Mouse (Mus musculus) neural tube, embryonic 12.5 days (tissue): ENCODE data around the gene Hils1. TPM values are rescaled to one million over a fixed set of nuclear protein-coding genes. Genes with fewer than 3 reads are reported as not detected.
A peak's percentile ranks its signal among the peaks of the same experiment; 100 is the strongest.

Experiments
- ATAC-seq: fragments of 200-750 bp; cut with Nextera tagmentation; 2 replicates; pipeline ENCODE4 v1.8.0; 2017; ENCODE audit warnings: low read depth, mild to moderate bottlenecking, moderate TSS enrichment, moderate library complexity; ENCODE audit not compliant: low FRiP score
- H3K27ac ChIP-seq: fragments of 300-500 bp; sonication (generic); 2 replicates; pipeline ENCODE4 v1.5.1; 2016
- H3K27me3 ChIP-seq: fragments of 300-500 bp; sonication (generic); replicated peaks from 2 replicates; pipeline ENCODE4 v1.6.1; 2016; ENCODE audit warnings: mild to moderate bottlenecking
- H3K36me3 ChIP-seq: fragments of 300-500 bp; sonication (generic); 2 replicates; pipeline ENCODE4 v1.6.1; 2016; ENCODE audit warnings: mild to moderate bottlenecking
- H3K4me1 ChIP-seq: fragments of 300-500 bp; sonication (generic); 2 replicates; pipeline ENCODE4 v1.6.1; 2016
- H3K4me2 ChIP-seq: fragments of 300-500 bp; sonication (generic); replicated peaks from 2 replicates; pipeline ENCODE4 v1.6.1; 2016; ENCODE audit warnings: mild to moderate bottlenecking
- H3K4me3 ChIP-seq: fragments of 300-500 bp; sonication (generic); 2 replicates; pipeline ENCODE4 v1.5.1; 2016
- H3K9ac ChIP-seq: fragments of 300-500 bp; sonication (generic); 2 replicates; pipeline ENCODE4 v1.6.1; 2016; ENCODE audit warnings: mild to moderate bottlenecking
- H3K9me3 ChIP-seq: fragments of 300-500 bp; sonication (generic); 2 replicates; pipeline ENCODE4 v1.6.1; 2016; ENCODE audit warnings: mild to moderate bottlenecking
- WGBS: fragments of 180-500 bp; shearing (Covaris S2); methylation state at CpG from one replicate; pipeline ENCODE4 v1.1.7; 2016; 5-methylcytosine and 5-hydroxymethylcytosine counted together
- polyA plus RNA-seq: library from polyadenylated mRNA; unstranded; fragments of >200 nt; fragmentation: Nextera tagmentation; extraction: Ambion mirVana; gene quantifications from 2 replicates; pipeline ENCODE4 v1.2.1, GENCODE M21; 2016

The Hils1 gene
- polyA plus RNA-seq, 1 experiment from 2014 or later, result not detected

DNA sequence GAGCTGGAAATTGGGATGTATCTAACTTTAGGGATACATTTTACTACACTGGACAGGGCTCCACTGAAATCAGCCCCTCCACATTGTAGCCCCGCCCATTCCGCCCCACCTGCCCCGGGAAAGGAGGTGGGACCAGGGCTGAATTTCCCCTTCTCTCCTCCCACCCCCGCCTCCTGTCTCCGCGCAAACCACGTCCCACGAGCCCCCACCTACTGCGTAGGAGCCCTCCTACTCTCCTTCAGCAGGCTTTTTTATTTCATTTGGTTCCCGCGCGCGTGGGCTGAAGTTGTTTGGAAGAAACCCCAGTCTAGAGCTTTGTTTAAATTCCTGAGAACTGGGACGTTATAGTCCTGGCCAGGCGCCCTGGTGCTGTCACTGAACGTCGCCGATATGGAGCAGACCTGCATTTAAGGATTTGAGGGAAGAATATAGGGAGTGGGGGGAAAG, 30.0 kb upstream of the Hils1 start:
- Histone ChIP-seq H3K27me3 (peaks cover 56% of the 10 kb centered on the region), H3K27ac (no peak overlapping the region), H3K36me3 (no peaks in the 10 kb centered on the region), H3K4me2 (peak overlapping the region; percentile 61), H3K9me3 (no peaks in the 10 kb centered on the region), H3K9ac (no peak overlapping the region), H3K4me3 (peak overlapping the region; percentile 23), H3K4me1 (peaks cover 13% of the 10 kb centered on the region)
- under 1% methylated on average over 18 of the region's 18 CpGs for WGBS
- peak; percentile 42 for ATAC-seq

DNA sequence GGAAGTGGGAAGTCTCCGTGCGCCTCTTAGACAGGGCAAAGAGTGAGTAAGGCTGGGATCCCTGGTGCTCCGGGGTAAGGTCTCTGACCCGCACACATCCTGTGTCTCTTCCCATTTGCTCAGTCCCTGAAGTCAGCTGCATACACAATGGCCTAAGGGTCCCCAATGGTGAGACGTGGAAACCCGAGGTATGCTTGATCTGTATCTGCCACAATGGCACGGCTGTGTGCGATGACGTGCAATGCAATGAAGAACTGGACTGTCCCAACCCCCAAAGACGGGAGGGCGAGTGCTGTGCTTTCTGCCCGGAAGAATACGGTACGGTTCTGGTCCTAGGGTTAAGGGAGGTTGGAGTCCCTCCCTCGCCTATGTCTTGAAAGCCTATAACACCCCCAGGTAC, 29.6 kb upstream of the Hils1 start:
- WGBS, result 2% methylated on average over 15 of the region's 15 CpGs
- Histone ChIP-seq H3K36me3 (no peaks in the 10 kb centered on the region), H3K4me3 (peak overlapping the region; percentile 23), H3K9me3 (no peaks in the 10 kb centered on the region), H3K4me2 (peak overlapping the region; percentile 61), H3K4me1 (peaks cover 11% of the 10 kb centered on the region), H3K27me3 (peaks cover 56% of the 10 kb centered on the region), H3K9ac (no peak overlapping the region), H3K27ac (no peak overlapping the region)
- ATAC-seq, result 0 out of 2 replicates have a peak, but pooled peaks have one; percentile 7

DNA sequence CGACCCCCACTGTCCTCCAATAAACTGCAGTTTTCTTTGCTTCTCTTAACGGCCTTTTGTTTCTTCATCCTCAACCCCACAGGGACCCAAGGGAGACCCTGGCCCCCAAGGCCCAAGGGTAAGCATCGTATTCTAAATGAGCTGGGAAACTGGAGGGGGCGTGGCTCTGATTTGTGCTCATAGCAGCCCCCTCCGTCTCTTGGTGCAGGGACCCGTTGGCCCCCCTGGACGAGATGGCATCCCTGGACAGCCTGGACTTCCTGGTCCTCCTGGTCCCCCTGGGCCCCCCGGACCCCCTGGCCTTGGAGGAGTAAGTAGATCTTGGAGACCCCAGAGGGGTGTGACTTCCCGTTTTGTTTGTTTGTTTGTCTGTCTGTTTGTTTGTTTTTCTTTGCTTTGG, 29.1 kb upstream of the Hils1 start:
- Histone ChIP-seq H3K4me1 (peaks cover 10% of the 10 kb centered on the region), H3K27ac (no peak overlapping the region), H3K27me3 (peaks cover 53% of the 10 kb centered on the region), H3K9ac (no peak overlapping the region), H3K4me3 (no peak overlapping the region; the same call in 1 of the 2 replicates), H3K9me3 (no peaks in the 10 kb centered on the region), H3K4me2 (peak overlapping the region; percentile 61), H3K36me3 (no peaks in the 10 kb centered on the region)
- WGBS, result 23% methylated on average over 9 of the region's 9 CpGs
- ATAC-seq, result no peak

GRCm38 (mm10) chr11:94939280-94939679, 28.1 kb upstream of the Hils1 start:
- Histone ChIP-seq H3K27ac (no peak overlapping the region), H3K9ac (no peak overlapping the region), H3K4me1 (peaks cover 10% of the 10 kb centered on the region), H3K27me3 (peaks cover 43% of the 10 kb centered on the region), H3K4me3 (no peak overlapping the region), H3K9me3 (no peaks in the 10 kb centered on the region), H3K4me2 (no peak overlapping the region), H3K36me3 (no peaks in the 10 kb centered on the region)
- 25% methylated on average over 4 of the region's 4 CpGs for WGBS
- no peak for ATAC-seq

- Histone ChIP-seq H3K27ac (no peak overlapping the region), H3K27me3 (peaks cover 30% of the 10 kb centered on the region), H3K9me3 (no peaks in the 10 kb centered on the region), H3K4me2 (no peak overlapping the region), H3K9ac (no peak overlapping the region), H3K4me1 (peaks cover 10% of the 10 kb centered on the region), H3K36me3 (no peaks in the 10 kb centered on the region), H3K4me3 (no peak overlapping the region)
- WGBS, result 40% methylated on average over 9 of the region's 9 CpGs
- ATAC-seq, result no peak
These were observed 26.3 kb upstream of the Hils1 start for GRCm38 (mm10) chr11:94941121-94941520.

- peaks cover 27% of the 10 kb centered on the region for H3K27me3 ChIP-seq
- H3K9me3 ChIP-seq, result no peaks in the 10 kb centered on the region
- 83% methylated on average over 8 of the region's 8 CpGs for WGBS
- no peak overlapping the region for H3K9ac ChIP-seq
- peaks cover 10% of the 10 kb centered on the region for H3K4me1 ChIP-seq
- no peak overlapping the region for H3K4me3 ChIP-seq
- H3K27ac ChIP-seq, result no peak overlapping the region
- ATAC-seq, result no peak
- H3K36me3 ChIP-seq, result no peaks in the 10 kb centered on the region
- no peak overlapping the region for H3K4me2 ChIP-seq
These were observed 25.6 kb upstream of the Hils1 start for GRCm38 (mm10) chr11:94941776-94942175.

GRCm38 (mm10) chr11:94942282-94943023, 24.9 kb upstream of the Hils1 start:
- H3K27me3 ChIP-seq, result peaks cover 25% of the 10 kb centered on the region
- no peaks in the 10 kb centered on the region for H3K9me3 ChIP-seq
- peaks cover 7% of the 10 kb centered on the region for H3K4me1 ChIP-seq
- no peak overlapping the region for H3K9ac ChIP-seq
- H3K4me3 ChIP-seq, result no peak overlapping the region
- H3K4me2 ChIP-seq, result no peak overlapping the region
- WGBS, result 52% methylated on average over 13 of the region's 13 CpGs
- H3K27ac ChIP-seq, result no peak overlapping the region
- no peak for ATAC-seq
- H3K36me3 ChIP-seq, result no peaks in the 10 kb centered on the region

- Histone ChIP-seq H3K4me1 (peaks cover 3% of the 10 kb centered on the region; the same call in 1 of the 2 replicates), H3K36me3 (no peaks in the 10 kb centered on the region), H3K9ac (no peak overlapping the region), H3K4me3 (no peak overlapping the region), H3K4me2 (no peak overlapping the region), H3K27ac (no peak overlapping the region), H3K27me3 (peaks cover 19% of the 10 kb centered on the region; the same call in 1 of the 2 replicates), H3K9me3 (no peaks in the 10 kb centered on the region)
- no peak for ATAC-seq
- 84% methylated on average over 15 of the region's 15 CpGs for WGBS
These were observed 24.3 kb upstream of the Hils1 start for GRCm38 (mm10) chr11:94943054-94943453.

DNA sequence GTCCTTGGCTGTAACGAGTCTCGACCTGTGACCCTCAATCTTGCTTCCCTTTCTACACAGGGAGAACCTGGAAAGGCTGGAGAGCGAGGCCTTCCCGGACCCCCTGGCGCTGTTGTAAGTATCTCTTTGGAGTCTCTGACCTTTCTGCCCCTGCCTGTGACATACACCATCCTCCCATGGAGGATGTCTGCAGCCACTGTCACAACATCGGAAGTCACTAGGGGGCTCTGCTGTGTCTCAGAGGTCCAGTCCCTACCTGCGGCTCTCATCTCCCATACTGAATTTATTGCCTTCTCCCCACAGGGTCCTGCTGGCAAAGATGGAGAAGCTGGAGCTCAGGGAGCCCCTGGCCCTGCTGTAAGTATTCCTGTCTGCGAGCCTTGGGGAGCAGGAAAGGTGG, 23.1 kb upstream of the Hils1 start:
- Histone ChIP-seq H3K4me1 (no peaks in the 10 kb centered on the region), H3K36me3 (no peaks in the 10 kb centered on the region), H3K4me2 (no peak overlapping the region), H3K9me3 (no peaks in the 10 kb centered on the region), H3K27me3 (peaks cover 15% of the 10 kb centered on the region; the same call in 1 of the 2 replicates), H3K27ac (no peak overlapping the region), H3K9ac (no peak overlapping the region), H3K4me3 (no peak overlapping the region)
- ATAC-seq, result no peak
- WGBS, result 18% methylated on average over 8 of the region's 8 CpGs

DNA sequence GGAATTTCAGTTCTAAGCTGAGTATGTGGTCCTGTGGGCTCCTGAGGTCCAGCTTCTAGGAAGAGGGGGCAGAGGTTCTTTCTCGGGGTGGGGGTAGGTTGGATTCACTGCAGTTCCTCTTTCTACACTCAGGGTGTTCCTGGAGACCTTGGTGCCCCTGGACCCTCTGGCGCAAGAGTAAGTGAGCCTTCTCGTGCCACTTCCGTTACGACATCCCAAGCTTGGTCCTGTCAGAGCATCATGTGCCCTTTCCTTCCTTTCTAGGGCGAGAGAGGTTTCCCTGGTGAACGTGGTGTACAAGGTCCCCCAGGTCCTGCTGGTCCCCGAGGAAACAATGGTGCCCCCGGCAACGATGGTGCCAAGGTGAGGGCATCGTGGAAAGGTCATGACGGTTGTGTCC, 22.2 kb upstream of the Hils1 start:
- no peak overlapping the region for H3K27ac ChIP-seq
- no peak overlapping the region for H3K4me2 ChIP-seq
- no peak overlapping the region for H3K4me3 ChIP-seq
- H3K9ac ChIP-seq, result no peak overlapping the region
- ATAC-seq, result no peak
- H3K9me3 ChIP-seq, result no peaks in the 10 kb centered on the region
- H3K4me1 ChIP-seq, result no peaks in the 10 kb centered on the region
- WGBS, result 89% methylated on average over 12 of the region's 12 CpGs
- 0 out of 2 replicates have a peak, but pooled peaks cover 11% of the 10 kb centered on the region for H3K27me3 ChIP-seq
- no peaks in the 10 kb centered on the region for H3K36me3 ChIP-seq

GRCm38 (mm10) chr11:94952169-94952568, 15.2 kb upstream of the Hils1 start:
- H3K36me3 ChIP-seq, result no peaks in the 10 kb centered on the region
- H3K9me3 ChIP-seq, result no peaks in the 10 kb centered on the region
- H3K4me1 ChIP-seq, result no peaks in the 10 kb centered on the region; the same call in 1 of the 2 replicates
- no peak overlapping the region for H3K27ac ChIP-seq
- H3K4me3 ChIP-seq, result no peak overlapping the region
- H3K27me3 ChIP-seq, result no peaks in the 10 kb centered on the region
- peak; percentile 37; the same call in 1 of the 2 replicates for ATAC-seq
- H3K4me2 ChIP-seq, result no peak overlapping the region
- H3K9ac ChIP-seq, result no peak overlapping the region
- WGBS, result 4% methylated on average over 6 of the region's 6 CpGs

DNA sequence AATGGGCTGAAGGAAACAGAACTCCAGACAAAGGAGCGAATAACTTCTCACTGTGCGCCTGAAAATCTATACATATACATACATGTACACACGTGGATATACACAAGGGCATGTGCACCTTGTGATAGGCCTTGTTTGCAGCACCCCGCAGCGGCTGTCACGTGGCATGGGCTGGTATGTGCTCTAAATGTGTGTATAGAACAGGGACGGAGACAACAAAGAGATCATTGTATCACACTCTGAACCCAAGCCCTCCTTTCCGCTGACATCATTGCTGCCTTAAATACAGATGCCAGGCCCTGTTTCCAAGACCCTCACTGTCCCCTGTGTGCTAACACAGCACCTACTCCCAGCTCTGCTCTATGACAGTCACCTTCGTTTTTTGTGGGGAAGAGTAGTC, 12.3 kb upstream of the Hils1 start:
- ATAC-seq, result peak; percentile 58; the same call in 1 of the 2 replicates
- Histone ChIP-seq H3K4me3 (no peak overlapping the region), H3K9ac (no peak overlapping the region), H3K9me3 (no peaks in the 10 kb centered on the region), H3K27me3 (no peaks in the 10 kb centered on the region), H3K4me1 (no peaks in the 10 kb centered on the region; the same call in 1 of the 2 replicates), H3K4me2 (no peak overlapping the region), H3K36me3 (no peaks in the 10 kb centered on the region), H3K27ac (no peak overlapping the region)
- 68% methylated on average over 9 of the region's 9 CpGs for WGBS

GRCm38 (mm10) chr11:94957693-94958064, 9.7 kb upstream of the Hils1 start:
- no peak overlapping the region for H3K4me2 ChIP-seq
- H3K36me3 ChIP-seq, result no peaks in the 10 kb centered on the region
- H3K4me1 ChIP-seq, result no peaks in the 10 kb centered on the region
- WGBS, result 87% methylated on average over 9 of the region's 9 CpGs
- H3K27me3 ChIP-seq, result no peaks in the 10 kb centered on the region
- no peak overlapping the region for H3K27ac ChIP-seq
- H3K9ac ChIP-seq, result no peak overlapping the region
- no peaks in the 10 kb centered on the region for H3K9me3 ChIP-seq
- no peak overlapping the region for H3K4me3 ChIP-seq
- ATAC-seq, result no peak
